Mouse (Mus musculus): ENCODE data around the gene Wdr86. TPM values are rescaled to one million over a fixed set of nuclear protein-coding genes. Genes with fewer than 3 reads are reported as not detected.
A peak's percentile ranks its signal among the peaks of the same experiment; 100 is the strongest.

The Wdr86 gene
- total RNA-seq, 2 experiments from 2014 or later: 0.39 to 0.52 TPM

DNA sequence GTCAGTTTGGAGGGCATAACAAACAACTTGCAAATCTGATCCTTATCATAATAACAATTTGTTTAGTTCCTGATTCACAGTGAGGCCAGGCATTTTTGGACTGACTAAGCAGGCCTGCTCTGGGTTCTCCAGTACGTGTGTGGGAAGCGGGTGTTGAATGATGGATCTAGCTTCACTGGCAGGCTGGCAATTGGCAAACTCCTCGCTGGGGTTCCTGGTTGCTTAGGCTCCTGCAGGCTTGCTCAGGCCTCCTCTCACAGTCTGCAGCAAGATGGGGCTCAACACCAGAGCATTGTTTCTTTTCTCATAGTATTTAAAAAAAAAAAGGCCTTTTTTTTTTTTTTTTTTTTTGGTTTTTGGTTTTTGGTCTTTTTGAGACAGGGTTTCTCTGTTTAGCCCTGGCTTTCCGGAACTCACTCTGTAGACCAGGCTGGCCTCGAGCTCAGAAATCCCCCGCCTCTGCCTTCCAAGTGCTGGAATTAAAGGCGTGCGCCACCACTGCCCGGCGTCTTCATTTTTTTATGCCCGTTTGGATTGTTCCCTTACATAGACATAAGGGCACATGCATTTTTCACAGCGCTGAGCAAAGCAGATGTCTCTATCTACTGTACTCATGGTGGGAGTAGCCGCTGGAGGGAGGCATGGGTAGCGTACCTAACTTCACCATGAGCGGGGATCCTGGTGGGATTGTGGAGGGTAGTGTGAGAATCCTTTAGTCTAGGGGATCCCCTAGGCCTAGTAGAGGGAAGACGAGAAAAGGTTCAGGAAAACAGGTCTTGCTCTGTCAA, 45.8 kb downstream of the Wdr86 start:
- DNase-seq: peak; percentile 39 to 46

GRCm38 (mm10) chr5:24681436-24681835, 49.1 kb downstream of the Wdr86 start:
- DNase-seq: no peak

DNA sequence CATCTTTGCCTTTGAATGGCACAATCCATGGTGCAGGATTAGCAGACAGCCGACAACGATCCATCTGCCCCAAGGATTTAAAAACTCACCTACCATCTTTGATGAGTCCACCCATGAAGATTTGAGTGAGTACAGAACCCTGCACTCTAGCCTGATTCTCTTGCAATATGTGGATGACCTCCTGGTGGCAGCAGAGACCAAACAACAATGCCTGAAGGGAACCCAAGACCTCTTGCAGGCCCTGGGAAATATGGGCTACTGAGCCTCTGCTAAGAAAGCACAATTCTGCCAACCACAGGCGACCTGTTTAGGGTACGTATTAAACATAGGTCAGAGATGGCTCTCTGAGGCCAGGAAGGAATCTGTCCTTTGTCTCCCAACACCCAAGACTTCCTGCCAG, 56.3 kb downstream of the Wdr86 start:
- peak; percentile 79 to 97 for DNase-seq

Other genes with a start within 250 kb of the Wdr86 start
- not detected for gene Gbx1, start 203.5 kb downstream of the Wdr86 start, total RNA-seq (2021)
- 10 to 100 TPM; 83.7 to 90.6 TPM for gene Asb10, start 189.7 kb downstream of the Wdr86 start, total RNA-seq (2021)
- not detected for gene 4931409K22Rik, start 173.9 kb downstream of the Wdr86 start, total RNA-seq (2021)
- 10 to 100 TPM; 53.5 to 54.9 TPM for gene Abcf2, start 153.3 kb downstream of the Wdr86 start, total RNA-seq (2021)
- 1 to 10 TPM; 5.8 to 6.9 TPM for gene Chpf2, start 144.0 kb downstream of the Wdr86 start, total RNA-seq (2021)
- gene Smarcd3, start 106.3 kb downstream of the Wdr86 start, total RNA-seq (2021): 10 to 100 TPM; 56.5 to 59.8 TPM
- 10 to 100 TPM; 35.4 to 41.2 TPM for gene Nub1, start 45.2 kb downstream of the Wdr86 start, total RNA-seq (2021)
- not detected for gene Crygn, start 27.3 kb upstream of the Wdr86 start, total RNA-seq (2021)
- gene Rheb, start 111.9 kb upstream of the Wdr86 start, total RNA-seq (2021): 10 to 100 TPM; 82.6 to 85.7 TPM

Data from heart, adult 18-20 months (tissue).